Mouse (Mus musculus) midbrain, embryonic 12.5 days (tissue): ENCODE data around the gene Dock10. TPM values are rescaled to one million over a fixed set of nuclear protein-coding genes. Genes with fewer than 3 reads are reported as not detected.

Source experiments
- ATAC-seq: fragments of 200-750 bp; cut with Nextera tagmentation; 2 replicates; pipeline ENCODE4 v1.8.0; 2017; ENCODE audit warnings: low read depth, moderate TSS enrichment, moderate library complexity; ENCODE audit not compliant: low FRiP score
- H3K27ac ChIP-seq: fragments of 300-500 bp; sonication (generic); replicated peaks from 2 replicates; pipeline ENCODE4 v1.5.1; 2016; ENCODE audit warnings: mild to moderate bottlenecking
- H3K27me3 ChIP-seq: fragments of 300-500 bp; sonication (generic); 2 replicates; pipeline ENCODE4 v1.6.1; 2016; ENCODE audit warnings: mild to moderate bottlenecking
- H3K36me3 ChIP-seq: fragments of 300-500 bp; sonication (generic); 2 replicates; pipeline ENCODE4 v1.6.1; 2016
- H3K4me1 ChIP-seq: fragments of 300-500 bp; sonication (generic); 2 replicates; pipeline ENCODE4 v1.6.1; 2016
- H3K4me2 ChIP-seq: fragments of 300-500 bp; sonication (generic); replicated peaks from 2 replicates; pipeline ENCODE4 v1.6.1; 2016; ENCODE audit warnings: mild to moderate bottlenecking, moderate library complexity
- H3K4me3 ChIP-seq: fragments of 300-500 bp; sonication (generic); 2 replicates; pipeline ENCODE4 v1.5.1; 2016; ENCODE audit warnings: mild to moderate bottlenecking
- H3K9ac ChIP-seq: fragments of 300-500 bp; sonication (generic); replicated peaks from 2 replicates; pipeline ENCODE4 v1.6.1; 2016; ENCODE audit warnings: mild to moderate bottlenecking, moderate library complexity
- H3K9me3 ChIP-seq: fragments of 300-500 bp; sonication (generic); 2 replicates; pipeline ENCODE4 v1.6.1; 2016; ENCODE audit warnings: mild to moderate bottlenecking
- WGBS: fragments of 180-500 bp; shearing (Covaris S2); methylation state at CpG from one replicate; pipeline ENCODE4 v1.1.7; 2016; 5-methylcytosine and 5-hydroxymethylcytosine counted together
- polyA plus RNA-seq: library from polyadenylated mRNA; unstranded; fragments of >200 nt; fragmentation: Nextera tagmentation; extraction: Ambion mirVana; gene quantifications from 2 replicates; pipeline ENCODE4 v1.2.1, GENCODE M21; 2016

Gene Dock10
- polyA plus RNA-seq, 1 experiment from 2014 or later, result 2.7 TPM

- Histone ChIP-seq H3K27ac (no peak overlapping the region), H3K9me3 (no peaks in the 10 kb centered on the region), H3K27me3 (no peaks in the 10 kb centered on the region), H3K4me3 (no peak overlapping the region), H3K36me3 (no peaks in the 10 kb centered on the region), H3K4me1 (no peaks in the 10 kb centered on the region), H3K4me2 (no peak overlapping the region), H3K9ac (no peak overlapping the region)
- WGBS, result 76% methylated on average over 1 of the region's 1 CpGs
- no peak for ATAC-seq
Observed at GRCm38 (mm10) chr1:80722001-80722400, 36.3 kb downstream of the Dock10 start.

GRCm38 (mm10) chr1:80721181-80721580 is 37.1 kb downstream of the Dock10 start:
- H3K27ac ChIP-seq, result no peak overlapping the region

GRCm38 (mm10) chr1:80720146-80720545 is 38.2 kb downstream of the Dock10 start:
- no peaks in the 10 kb centered on the region for H3K36me3 ChIP-seq
- H3K9me3 ChIP-seq, result no peaks in the 10 kb centered on the region

More at GRCm38 (mm10) chr1:80721181-80721580, 37.1 kb downstream of the Dock10 start:
- Histone ChIP-seq H3K36me3 (no peaks in the 10 kb centered on the region), H3K9me3 (no peaks in the 10 kb centered on the region), H3K27me3 (no peaks in the 10 kb centered on the region), H3K9ac (no peak overlapping the region), H3K4me2 (no peak overlapping the region), H3K4me1 (no peaks in the 10 kb centered on the region), H3K4me3 (no peak overlapping the region)
- ATAC-seq, result no peak
- 90% methylated on average over 2 of the region's 2 CpGs for WGBS

GRCm38 (mm10) chr1:80719436-80719835 is 38.9 kb downstream of the Dock10 start:
- ATAC-seq, result no peak
- WGBS, result 92% methylated on average over 6 of the region's 6 CpGs
- H3K9ac ChIP-seq, result no peak overlapping the region

More at GRCm38 (mm10) chr1:80720146-80720545, 38.2 kb downstream of the Dock10 start:
- ATAC-seq, result no peak
- Histone ChIP-seq H3K4me3 (no peak overlapping the region), H3K27me3 (no peaks in the 10 kb centered on the region), H3K9ac (no peak overlapping the region), H3K4me2 (no peak overlapping the region), H3K27ac (no peak overlapping the region), H3K4me1 (no peaks in the 10 kb centered on the region)

GRCm38 (mm10) chr1:80718666-80719065 is 39.7 kb downstream of the Dock10 start:
- H3K27me3 ChIP-seq, result no peaks in the 10 kb centered on the region
- 92% methylated on average over 1 of the region's 1 CpGs for WGBS
- no peak overlapping the region for H3K9ac ChIP-seq
- no peaks in the 10 kb centered on the region for H3K4me1 ChIP-seq
- H3K27ac ChIP-seq, result no peak overlapping the region
- H3K9me3 ChIP-seq, result no peaks in the 10 kb centered on the region
- H3K4me3 ChIP-seq, result no peak overlapping the region
- no peak for ATAC-seq
- H3K36me3 ChIP-seq, result no peaks in the 10 kb centered on the region
- H3K4me2 ChIP-seq, result no peak overlapping the region

More at GRCm38 (mm10) chr1:80719436-80719835, 38.9 kb downstream of the Dock10 start:
- H3K4me2 ChIP-seq, result no peak overlapping the region
- no peaks in the 10 kb centered on the region for H3K36me3 ChIP-seq
- H3K9me3 ChIP-seq, result no peaks in the 10 kb centered on the region
- H3K4me1 ChIP-seq, result no peaks in the 10 kb centered on the region
- H3K27me3 ChIP-seq, result no peaks in the 10 kb centered on the region
- no peak overlapping the region for H3K4me3 ChIP-seq
- no peak overlapping the region for H3K27ac ChIP-seq

GRCm38 (mm10) chr1:80715917-80716316 is 42.4 kb downstream of the Dock10 start:
- H3K36me3 ChIP-seq, result no peaks in the 10 kb centered on the region
- no peak for ATAC-seq
- no peak overlapping the region for H3K4me3 ChIP-seq
- no peak overlapping the region for H3K27ac ChIP-seq
- WGBS, result 76% methylated on average over 3 of the region's 3 CpGs
- H3K4me2 ChIP-seq, result no peak overlapping the region
- no peaks in the 10 kb centered on the region for H3K27me3 ChIP-seq
- H3K9ac ChIP-seq, result no peak overlapping the region
- no peaks in the 10 kb centered on the region for H3K4me1 ChIP-seq
- no peaks in the 10 kb centered on the region for H3K9me3 ChIP-seq

GRCm38 (mm10) chr1:80713920-80714319 is 44.4 kb downstream of the Dock10 start:
- no peak overlapping the region for H3K27ac ChIP-seq
- H3K4me2 ChIP-seq, result no peak overlapping the region
- ATAC-seq, result no peak
- no peak overlapping the region for H3K9ac ChIP-seq
- 97% methylated on average over 1 of the region's 1 CpGs for WGBS
- no peaks in the 10 kb centered on the region for H3K9me3 ChIP-seq
- no peaks in the 10 kb centered on the region for H3K27me3 ChIP-seq
- H3K4me3 ChIP-seq, result no peak overlapping the region
- no peaks in the 10 kb centered on the region for H3K36me3 ChIP-seq
- H3K4me1 ChIP-seq, result no peaks in the 10 kb centered on the region

GRCm38 (mm10) chr1:80710607-80711261 is 47.6 kb downstream of the Dock10 start:
- H3K9me3 ChIP-seq, result no peaks in the 10 kb centered on the region
- WGBS, result 82% methylated on average over 8 of the region's 8 CpGs
- no peak overlapping the region for H3K4me3 ChIP-seq
- no peak overlapping the region for H3K27ac ChIP-seq
- no peaks in the 10 kb centered on the region for H3K4me1 ChIP-seq
- no peaks in the 10 kb centered on the region for H3K27me3 ChIP-seq
- no peak overlapping the region for H3K9ac ChIP-seq
- no peak overlapping the region for H3K4me2 ChIP-seq
- H3K36me3 ChIP-seq, result no peaks in the 10 kb centered on the region
- ATAC-seq, result no peak

GRCm38 (mm10) chr1:80710097-80710541 is 48.2 kb downstream of the Dock10 start:
- Histone ChIP-seq H3K36me3 (no peaks in the 10 kb centered on the region), H3K4me1 (no peaks in the 10 kb centered on the region), H3K9ac (no peak overlapping the region), H3K9me3 (no peaks in the 10 kb centered on the region), H3K4me3 (no peak overlapping the region), H3K27ac (no peak overlapping the region), H3K4me2 (no peak overlapping the region), H3K27me3 (no peaks in the 10 kb centered on the region)
- 79% methylated on average over 5 of the region's 5 CpGs for WGBS
- no peak for ATAC-seq

GRCm38 (mm10) chr1:80709299-80709698 is 49.0 kb downstream of the Dock10 start:
- H3K36me3 ChIP-seq, result no peaks in the 10 kb centered on the region
- H3K4me2 ChIP-seq, result no peak overlapping the region
- WGBS, result 84% methylated on average over 14 of the region's 14 CpGs
- no peak overlapping the region for H3K27ac ChIP-seq
- no peaks in the 10 kb centered on the region for H3K27me3 ChIP-seq
- no peaks in the 10 kb centered on the region for H3K4me1 ChIP-seq
- H3K4me3 ChIP-seq, result no peak overlapping the region
- H3K9ac ChIP-seq, result no peak overlapping the region
- no peak for ATAC-seq
- H3K9me3 ChIP-seq, result no peaks in the 10 kb centered on the region

GRCm38 (mm10) chr1:80703279-80703678 is 55.0 kb downstream of the Dock10 start:
- WGBS, result 100% methylated on average over 1 of the region's 1 CpGs
- ATAC-seq, result no peak
- Histone ChIP-seq H3K36me3 (no peaks in the 10 kb centered on the region), H3K27me3 (no peaks in the 10 kb centered on the region), H3K4me2 (no peak overlapping the region), H3K27ac (no peak overlapping the region), H3K9ac (no peak overlapping the region), H3K4me3 (no peak overlapping the region), H3K4me1 (no peaks in the 10 kb centered on the region), H3K9me3 (no peaks in the 10 kb centered on the region)

- Histone ChIP-seq H3K27me3 (no peaks in the 10 kb centered on the region), H3K36me3 (no peaks in the 10 kb centered on the region), H3K4me3 (no peak overlapping the region), H3K27ac (no peak overlapping the region), H3K4me1 (no peaks in the 10 kb centered on the region), H3K9ac (no peak overlapping the region), H3K9me3 (no peaks in the 10 kb centered on the region), H3K4me2 (no peak overlapping the region)
- ATAC-seq, result no peak
- 82% methylated on average over 1 of the region's 1 CpGs for WGBS
Observed at GRCm38 (mm10) chr1:80676004-80676673, 82.2 kb downstream of the Dock10 start.
